Mouse (Mus musculus): ENCODE measurements around the gene 1700017D01Rik. TPM values are rescaled to one million over a fixed set of nuclear protein-coding genes. Genes with fewer than 3 reads are reported as not detected.

1700017D01Rik gene
- polyA plus RNA-seq, 1 experiment from 2014 or later = not detected

Other genes starting within 250 kb of the 1700017D01Rik start
- 50.8 and 57.3 TPM in 2 replicates for gene Tmem109, start 248.9 kb downstream of the 1700017D01Rik start, polyA plus RNA-seq (2016; fragmentation: Nextera tagmentation; extraction: Ambion mirVana)
- 35.9 and 43.5 TPM in 2 replicates for gene Prpf19, start 235.6 kb downstream of the 1700017D01Rik start, polyA plus RNA-seq (2016; fragmentation: Nextera tagmentation; extraction: Ambion mirVana)
- gene Zp1, start 210.2 kb downstream of the 1700017D01Rik start, polyA plus RNA-seq (2016; fragmentation: Nextera tagmentation; extraction: Ambion mirVana) = 0.08 TPM in 1 of 2 replicates, not detected in the other
- not detected in 2 replicates for gene Ptgdr2, start 193.7 kb downstream of the 1700017D01Rik start, polyA plus RNA-seq (2016; fragmentation: Nextera tagmentation; extraction: Ambion mirVana)
- 31.7 and 38.5 TPM in 2 replicates for gene Ccdc86, start 181.6 kb downstream of the 1700017D01Rik start, polyA plus RNA-seq (2016; fragmentation: Nextera tagmentation; extraction: Ambion mirVana)
- not detected in 2 replicates for gene Ms4a10, start 156.2 kb downstream of the 1700017D01Rik start, polyA plus RNA-seq (2016; fragmentation: Nextera tagmentation; extraction: Ambion mirVana)
- not detected in 2 replicates for gene Ms4a15, start 137.6 kb downstream of the 1700017D01Rik start, polyA plus RNA-seq (2016; fragmentation: Nextera tagmentation; extraction: Ambion mirVana)
- gene Ms4a18, start 112.8 kb downstream of the 1700017D01Rik start, polyA plus RNA-seq (2016; fragmentation: Nextera tagmentation; extraction: Ambion mirVana) = not detected in 2 replicates
- not detected in 2 replicates for gene Ms4a8a, start 49.8 kb downstream of the 1700017D01Rik start, polyA plus RNA-seq (2016; fragmentation: Nextera tagmentation; extraction: Ambion mirVana)
- gene 1700025F22Rik, start 34.4 kb upstream of the 1700017D01Rik start, polyA plus RNA-seq (2016; fragmentation: Nextera tagmentation; extraction: Ambion mirVana) = not detected in 2 replicates
- not detected in 2 replicates for gene Ms4a13, start 65.9 kb upstream of the 1700017D01Rik start, polyA plus RNA-seq (2016; fragmentation: Nextera tagmentation; extraction: Ambion mirVana)
- gene Ms4a12, start 101.6 kb upstream of the 1700017D01Rik start, polyA plus RNA-seq (2016; fragmentation: Nextera tagmentation; extraction: Ambion mirVana) = not detected in 2 replicates
- gene Ms4a1, start 135.4 kb upstream of the 1700017D01Rik start, polyA plus RNA-seq (2016; fragmentation: Nextera tagmentation; extraction: Ambion mirVana) = not detected in 2 replicates
- gene Ms4a5, start 153.0 kb upstream of the 1700017D01Rik start, polyA plus RNA-seq (2016; fragmentation: Nextera tagmentation; extraction: Ambion mirVana) = not detected in 2 replicates
- gene Ms4a14, start 183.6 kb upstream of the 1700017D01Rik start, polyA plus RNA-seq (2016; fragmentation: Nextera tagmentation; extraction: Ambion mirVana) = 0.08 TPM in 1 of 2 replicates, not detected in the other
- gene Ms4a7, start 205.3 kb upstream of the 1700017D01Rik start, polyA plus RNA-seq (2016; fragmentation: Nextera tagmentation; extraction: Ambion mirVana) = 0.59 TPM in 1 of 2 replicates, not detected in the other
- gene Ms4a4a, start 244.6 kb upstream of the 1700017D01Rik start, polyA plus RNA-seq (2016; fragmentation: Nextera tagmentation; extraction: Ambion mirVana) = 1.1 and 2.1 TPM in 2 replicates

All from hindbrain, embryonic 10.5 days (tissue).